Mouse (Mus musculus) left cerebral cortex, postnatal 36 days (tissue): ENCODE data around the gene Trpv6. TPM values are rescaled to one million over a fixed set of nuclear protein-coding genes. Genes with fewer than 3 reads are reported as not detected.

ENCODE experiments used
- DNase-seq, 2 experiments: peaks; one replicate each; pipeline ENCODE4 v3.0.0; 2021 to 2022; ENCODE audit warnings: low spot score in 2 of 2, mixed read lengths in 1 of 2
- intact Hi-C: fragments of 180-260 bp; cut with DNase I; formaldehyde crosslinking; loops from one replicate; pipeline ENCODE4 v1.15.1; 2025
- total RNA-seq, 2 experiments: library from RNA; stranded (reverse); gene quantifications; 2 replicates each; pipeline ENCODE4 v1.2.3; 2021

Trpv6 gene
- 1 to 10 TPM; 1.9 to 3.2 TPM for total RNA-seq

DNA sequence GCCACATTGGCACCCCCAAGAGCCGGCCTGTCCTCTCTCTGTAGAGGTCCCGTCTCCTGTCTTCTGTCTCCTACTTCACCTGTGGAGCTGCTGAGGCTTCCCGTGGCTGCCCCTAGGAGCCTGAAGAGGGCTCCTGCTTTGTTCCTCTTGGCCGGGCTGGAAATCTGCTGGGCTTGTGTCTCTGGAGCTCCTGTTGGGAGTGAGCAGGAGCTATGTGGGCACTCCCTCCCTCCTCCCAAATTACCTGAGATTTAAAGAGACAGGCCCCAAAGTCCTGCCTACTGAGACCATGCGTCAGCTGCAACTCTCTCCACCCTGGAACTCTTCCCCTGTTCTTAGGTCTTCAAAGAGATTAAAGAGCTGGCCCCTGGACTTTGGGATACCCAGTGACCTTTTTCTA, at the start of gene Trpv6:
Trpv6 (minus strand) TSS at position 228 of the 400 bp plus-strand sequence.
- intact Hi-C loops = no loop called here
- no peak for DNase-seq

DNA sequence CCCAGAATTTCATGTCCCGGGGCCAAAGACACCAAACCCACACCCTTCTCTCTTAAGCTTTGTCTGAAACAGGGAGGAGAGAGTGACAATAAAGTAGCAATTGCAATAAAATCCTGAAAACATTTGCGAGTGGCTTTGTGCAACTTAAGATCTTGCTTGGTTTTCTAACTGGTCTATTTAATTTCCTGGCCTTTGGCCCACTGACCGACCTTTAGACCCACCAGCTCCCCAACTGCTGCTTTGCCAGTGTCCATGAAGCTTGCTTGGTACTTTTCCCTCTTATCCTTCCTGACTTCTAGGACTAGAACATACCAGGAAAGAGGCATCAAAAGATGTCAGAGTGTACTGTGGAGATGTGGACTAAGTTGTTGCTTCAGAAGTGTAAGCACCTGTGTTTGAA, 49.4 kb upstream of the Trpv6 start:
- no peak for DNase-seq
- intact Hi-C loops = no loop called here

DNA sequence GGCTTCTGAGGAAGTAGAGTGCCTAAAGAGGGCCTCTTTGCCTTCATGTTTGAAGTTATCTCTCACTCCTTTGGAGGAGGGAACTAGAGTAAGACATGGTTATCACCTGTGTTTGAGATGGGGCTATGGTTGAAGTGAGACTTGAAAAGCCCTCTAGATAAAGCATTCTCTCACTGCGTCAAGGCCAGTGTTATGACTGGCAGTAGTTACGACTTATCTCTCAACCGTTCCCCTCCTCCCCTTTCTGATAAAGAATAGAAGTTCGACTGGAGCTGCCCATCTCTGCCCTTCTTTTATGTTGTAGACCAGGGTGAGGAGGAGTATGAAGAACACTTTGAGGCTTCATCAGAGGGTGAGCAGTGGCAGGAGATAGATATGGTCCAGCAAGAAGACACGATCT, 48.7 kb upstream of the Trpv6 start:
- intact Hi-C loops = no loop called here
- no peak for DNase-seq

DNA sequence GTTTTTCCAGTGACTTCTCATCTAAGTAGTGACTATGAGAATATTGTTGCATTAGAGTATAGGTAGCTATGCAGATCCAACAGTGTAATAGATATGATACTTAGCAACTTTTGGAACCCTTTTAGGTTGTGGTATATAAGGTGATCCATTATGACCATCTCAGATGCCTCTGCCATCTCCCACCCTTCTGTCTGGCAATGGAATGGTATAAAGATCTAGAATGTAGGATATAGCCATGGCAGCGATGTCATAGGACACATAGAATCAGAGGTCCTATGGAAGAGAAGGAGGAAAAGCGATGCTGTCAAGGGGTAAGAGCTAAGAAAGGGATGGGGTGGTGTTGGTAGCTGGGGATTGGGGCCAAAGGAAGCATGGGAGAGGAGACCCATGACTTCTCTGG, 47.9 kb upstream of the Trpv6 start, which contains the start of gene Llcfc1:
Llcfc1 (plus strand) TSS at position 301 of the 400 bp plus-strand sequence.
- no peak for DNase-seq
- intact Hi-C loops = no loop called here

DNA sequence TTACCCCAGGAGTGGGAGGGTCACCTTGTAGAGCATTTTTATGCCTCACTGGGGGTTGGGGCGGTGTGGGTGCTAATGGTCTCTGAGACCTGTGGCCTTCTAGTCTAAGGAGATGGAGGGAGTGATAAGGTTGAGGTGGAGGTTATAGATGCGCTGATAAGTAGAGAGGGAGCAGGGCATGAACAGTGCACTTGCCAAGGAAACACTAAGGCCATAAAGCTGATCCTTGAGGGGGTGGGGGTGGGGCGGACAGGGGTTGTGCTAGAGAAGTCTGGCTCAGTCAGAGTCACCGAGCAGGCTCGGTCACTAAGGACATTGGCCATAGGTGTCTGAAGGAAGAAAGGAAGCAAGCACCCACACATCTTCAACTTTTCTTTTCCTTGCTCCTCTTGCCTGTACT, 45.5 kb upstream of the Trpv6 start:
- intact Hi-C loops = no loop called here

DNA sequence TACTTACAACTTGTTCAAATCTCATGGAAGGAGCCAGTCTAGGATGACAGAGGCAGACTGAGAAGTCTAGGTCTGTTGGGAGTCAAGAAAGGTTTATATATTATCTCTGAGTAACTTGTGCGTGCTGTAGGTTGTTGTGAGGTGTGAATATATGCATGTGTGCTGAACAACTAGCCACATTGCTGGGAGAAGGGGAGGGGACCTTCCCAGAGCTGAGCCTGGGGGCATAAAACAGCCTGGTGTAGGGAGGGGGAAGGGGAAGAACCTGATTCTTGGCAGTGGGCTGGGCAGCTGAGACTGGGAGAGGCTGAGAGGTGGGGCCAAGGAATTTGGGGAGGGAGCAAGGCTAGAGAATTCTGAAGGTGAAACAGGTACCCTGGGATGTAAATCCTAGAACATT, 44.5 kb upstream of the Trpv6 start, which contains the start of gene Trpv5:
Trpv5 (minus strand) TSS at position 101 of the 400 bp plus-strand sequence.
- intact Hi-C loops = no loop called here
- DNase-seq = no peak

More for the DNA sequence above, 45.5 kb upstream of the Trpv6 start:
- DNase-seq = no peak

DNA sequence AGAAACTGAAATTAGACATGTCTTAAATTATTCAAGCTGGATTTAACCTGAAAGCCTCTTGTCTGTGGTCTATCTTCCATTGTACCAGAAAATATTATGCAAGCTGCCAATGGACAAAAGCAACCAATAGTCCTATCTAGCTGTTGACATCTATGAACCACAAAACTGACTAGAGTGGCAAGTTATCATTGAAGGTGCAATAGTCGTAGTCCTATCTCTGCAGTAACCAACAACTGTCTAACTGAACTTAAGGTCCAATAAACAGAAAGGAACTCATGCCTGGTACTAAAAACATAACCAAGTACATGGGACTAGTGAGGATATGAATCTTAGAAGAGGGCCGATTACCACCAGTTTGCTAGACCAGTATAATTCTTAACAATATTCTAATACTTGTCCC, 40.3 kb upstream of the Trpv6 start:
- intact Hi-C loops = no loop called here
- no peak for DNase-seq

DNA sequence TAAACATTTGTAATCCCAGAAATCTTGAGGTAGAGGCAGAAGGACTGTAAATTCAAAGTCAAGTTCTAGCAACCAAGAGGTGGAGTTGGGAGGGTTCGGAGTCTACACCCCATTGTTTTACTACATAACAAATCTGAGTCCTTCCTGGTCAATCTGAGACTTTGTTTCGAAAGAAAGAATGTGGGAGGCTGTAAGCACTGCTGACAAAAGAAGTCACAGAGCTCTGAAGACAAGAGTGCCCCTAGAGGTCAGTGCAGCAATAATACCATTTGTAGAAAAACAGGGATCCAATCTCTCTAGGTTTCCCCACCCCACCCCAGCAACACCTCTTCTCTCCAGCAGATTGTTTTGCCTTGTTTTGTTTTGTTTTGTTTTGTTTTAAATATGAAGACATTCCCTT, 26.1 kb upstream of the Trpv6 start:
- DNase-seq = no peak
- intact Hi-C loops = no loop called here

DNA sequence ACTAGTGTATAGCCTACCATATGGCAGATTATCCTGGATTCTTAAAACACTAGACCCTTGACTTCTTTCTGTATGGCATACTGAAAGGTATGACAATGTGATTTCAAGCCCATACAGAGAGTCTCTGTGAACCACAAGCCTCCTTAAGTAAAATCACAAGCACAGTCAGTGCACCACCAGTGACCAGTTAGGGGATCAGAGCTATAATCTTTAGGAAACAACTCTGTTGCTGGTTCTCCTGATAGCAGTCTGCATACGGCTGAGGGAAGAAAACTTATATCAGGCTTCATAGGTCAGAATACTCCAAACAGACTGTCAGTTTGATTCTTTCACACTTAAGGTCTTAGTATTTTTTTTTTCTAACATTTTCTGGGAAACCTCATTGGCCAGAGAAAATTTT, 22.3 kb upstream of the Trpv6 start:
- intact Hi-C loops = no loop called here
- DNase-seq = no peak

DNA sequence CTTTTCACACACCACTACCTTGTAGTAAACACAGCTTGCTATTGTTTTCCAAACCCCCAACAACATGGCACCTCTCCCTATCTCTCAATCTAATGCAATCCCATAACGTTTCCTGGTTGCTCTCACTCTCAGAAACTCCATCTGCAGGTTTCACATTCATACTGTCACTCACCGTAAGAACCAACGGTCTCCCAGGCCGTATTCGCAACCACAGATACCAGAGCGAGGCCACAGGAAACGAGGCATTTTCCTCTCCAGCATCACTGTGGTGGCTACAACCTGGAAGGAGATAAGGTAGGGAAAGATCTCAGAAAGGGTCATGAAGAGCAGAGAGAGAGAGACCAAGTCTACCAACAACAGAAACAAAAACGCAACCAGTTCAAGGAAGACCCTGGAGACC, 18.4 kb upstream of the Trpv6 start:
- no peak for DNase-seq
- intact Hi-C loops = no loop called here

DNA sequence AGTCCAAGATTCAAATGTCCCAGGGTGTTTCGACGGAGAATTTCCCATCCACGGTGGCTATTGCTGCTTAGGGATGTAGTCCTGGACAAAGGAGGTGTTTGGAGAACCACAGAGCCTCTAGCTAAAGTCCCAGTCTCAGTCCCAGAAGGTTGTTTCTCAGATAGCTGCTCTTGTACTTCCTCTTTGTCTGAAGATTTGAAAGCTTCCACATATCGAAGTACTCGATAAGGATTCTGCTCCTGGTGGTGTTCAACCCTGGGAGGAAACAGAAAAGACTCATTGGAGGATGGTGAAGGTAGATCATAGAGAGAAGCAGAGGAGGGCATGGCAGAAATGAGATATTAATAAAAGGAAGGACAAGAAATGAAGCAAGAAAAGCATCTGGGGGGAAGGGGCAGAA, 17.0 kb upstream of the Trpv6 start:
- DNase-seq = no peak
- intact Hi-C loops = no loop called here

DNA sequence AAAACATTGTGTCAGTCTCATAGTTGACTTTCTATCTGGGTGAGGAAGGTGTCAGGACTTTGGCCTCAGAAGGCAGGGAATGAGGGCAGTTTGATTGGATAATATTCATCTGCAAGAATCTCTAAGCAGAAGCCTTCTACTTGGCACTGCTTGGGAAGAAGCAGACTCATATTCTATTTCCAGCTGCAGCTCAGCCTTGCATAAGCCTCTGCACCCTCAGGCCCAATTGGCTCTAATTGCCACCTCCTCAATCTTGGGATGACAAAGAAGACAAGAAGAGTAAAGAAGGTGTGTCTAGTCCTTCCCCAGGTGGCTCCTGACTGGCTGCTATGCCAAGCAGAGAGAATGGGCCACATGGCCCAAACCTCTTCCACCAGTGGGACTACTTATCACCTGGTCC, 10.5 kb upstream of the Trpv6 start:
- intact Hi-C loops = no loop called here
- no peak for DNase-seq

DNA sequence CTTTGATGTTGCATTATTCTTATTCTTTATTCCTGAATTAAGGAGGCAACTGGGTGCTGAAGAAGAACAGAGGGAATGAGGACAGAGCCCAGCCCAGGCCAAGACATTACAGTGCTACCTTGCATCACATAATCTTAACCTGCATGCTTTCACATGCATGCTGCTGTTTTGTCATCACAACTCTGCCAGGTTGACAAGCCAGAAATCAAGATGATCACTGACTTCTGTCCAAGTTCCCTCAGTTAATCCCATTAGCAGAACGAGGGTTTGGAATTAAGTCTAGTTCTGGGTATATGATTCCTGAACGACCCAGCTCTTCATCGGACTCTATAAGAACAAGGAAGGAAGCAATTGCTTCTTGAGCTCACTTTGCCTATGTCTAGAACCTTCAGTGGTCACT, 10.0 kb upstream of the Trpv6 start:
- DNase-seq = no peak
- intact Hi-C loops = no loop called here

DNA sequence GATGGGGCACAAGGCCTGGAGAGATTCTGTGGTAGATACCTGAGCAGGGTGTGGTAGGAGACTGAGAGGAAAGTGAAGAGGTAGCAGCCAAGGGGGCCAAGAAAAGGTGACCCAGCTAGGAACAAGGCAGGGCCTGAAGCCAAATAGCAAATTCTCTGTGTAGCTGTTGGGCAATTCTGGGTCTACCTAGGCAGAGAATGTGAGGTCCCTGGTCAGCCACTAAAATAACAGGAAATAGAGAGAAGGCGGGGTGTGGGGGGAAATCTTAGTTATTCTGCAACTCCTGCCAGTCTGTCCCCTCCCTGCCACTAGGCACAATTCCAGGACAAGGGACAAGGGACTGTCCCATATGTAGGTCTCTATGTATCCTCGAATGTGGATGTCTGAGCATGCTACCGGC, 7.0 kb upstream of the Trpv6 start:
- no peak for DNase-seq
- intact Hi-C loops = no loop called here

DNA sequence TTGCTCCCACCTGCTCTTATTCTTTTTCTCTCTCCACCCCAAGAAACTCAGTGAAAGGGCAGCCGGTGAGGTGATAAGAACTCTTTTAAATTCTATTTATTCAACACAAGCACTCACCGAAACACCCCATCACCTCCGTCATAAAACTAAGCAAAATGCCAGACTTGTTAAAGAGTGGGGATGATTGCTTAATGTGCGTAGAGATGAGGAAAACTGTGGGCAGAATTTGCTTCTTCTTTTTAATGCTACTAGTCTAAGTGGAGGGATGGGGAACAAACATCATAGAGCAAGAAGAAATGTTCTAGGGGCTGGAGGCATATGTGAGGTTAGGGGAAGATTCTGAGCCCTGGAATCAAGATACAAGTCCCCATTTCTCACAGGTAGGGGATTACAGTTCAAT, 6.6 kb upstream of the Trpv6 start:
- intact Hi-C loops = no loop called here

DNA sequence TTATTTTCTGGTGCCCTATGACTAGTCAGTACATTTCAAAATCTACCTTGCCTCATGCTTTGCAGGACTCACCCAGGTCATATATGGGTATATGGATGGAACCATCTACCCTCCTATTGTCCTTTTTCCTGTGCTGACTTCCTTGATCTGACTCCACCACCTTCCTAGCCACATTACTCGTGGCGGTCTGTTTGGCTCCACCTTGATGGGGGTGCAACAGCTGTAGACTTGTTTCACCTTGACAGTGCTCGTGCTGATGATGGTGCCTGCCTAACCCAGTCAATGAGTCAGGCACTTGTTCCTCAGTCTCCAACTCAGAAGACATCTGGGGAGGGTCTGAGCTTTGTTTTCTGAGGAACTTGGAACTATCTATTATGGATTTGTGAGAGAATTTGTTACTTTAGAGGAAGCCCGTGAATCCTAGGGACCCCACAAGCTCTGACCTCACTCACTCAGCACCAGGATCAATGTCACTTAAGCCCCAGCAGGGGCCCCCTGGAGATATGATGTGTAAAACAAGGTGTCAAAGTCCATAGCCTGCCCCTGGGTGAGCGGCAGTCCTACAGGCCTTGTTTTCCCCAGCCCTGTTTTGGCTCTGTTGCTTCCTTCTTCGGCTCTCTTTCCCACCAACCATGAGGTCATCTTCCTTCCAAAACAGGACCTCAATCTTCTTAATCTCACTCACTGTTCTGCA, 5.1 kb upstream of the Trpv6 start:
- intact Hi-C loops = no loop called here
- no peak for DNase-seq

More for the DNA sequence above, 6.6 kb upstream of the Trpv6 start:
- no peak for DNase-seq

DNA sequence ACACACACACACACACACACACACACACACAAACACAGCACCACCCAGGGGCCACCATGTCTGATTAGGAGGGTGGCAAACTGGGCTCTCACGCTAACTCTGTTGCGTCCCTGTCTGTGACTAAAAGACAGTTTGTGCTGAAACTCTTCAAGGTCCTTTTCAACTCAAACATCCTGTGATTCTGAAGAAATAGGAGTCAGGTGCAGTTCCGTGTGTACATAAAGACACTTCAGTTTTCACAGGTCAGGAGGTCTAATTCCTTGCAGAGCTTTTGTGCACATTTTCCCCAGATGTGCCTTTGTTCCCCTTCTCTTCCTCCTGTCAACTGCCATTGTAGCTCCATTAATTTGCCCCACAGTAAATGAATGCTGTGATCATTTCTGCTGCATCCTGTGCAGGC, 4.2 kb upstream of the Trpv6 start:
- DNase-seq = no peak
- intact Hi-C loops = no loop called here

DNA sequence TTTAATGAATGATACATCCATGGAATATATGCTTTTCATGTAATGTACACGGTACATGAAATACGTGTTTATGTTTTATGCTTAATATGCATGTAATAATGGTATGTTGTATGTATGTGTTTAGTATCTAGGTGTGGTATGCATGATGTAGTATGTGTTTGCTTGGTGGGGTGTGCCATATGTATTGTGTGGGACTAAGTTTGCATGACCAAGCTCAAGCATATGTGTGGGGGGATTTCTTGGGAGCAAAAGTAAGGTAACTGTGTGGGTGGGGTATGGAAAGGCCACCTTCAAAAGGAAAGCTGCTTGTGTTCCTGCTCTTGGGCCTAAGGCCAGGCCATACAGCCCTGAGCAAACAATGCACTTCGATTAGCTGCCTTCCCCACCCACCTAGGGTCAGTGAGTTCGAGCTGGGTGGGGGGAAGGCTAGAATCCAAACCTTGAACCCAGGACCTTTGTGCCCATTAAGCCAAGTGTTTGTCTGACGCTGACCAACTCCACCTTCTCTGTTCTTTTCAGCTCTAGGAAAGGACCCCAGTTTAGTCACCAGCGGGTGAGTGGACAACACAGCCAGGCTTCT, 1.8 kb upstream of the Trpv6 start:
- intact Hi-C loops = no loop called here
- no peak for DNase-seq

DNA sequence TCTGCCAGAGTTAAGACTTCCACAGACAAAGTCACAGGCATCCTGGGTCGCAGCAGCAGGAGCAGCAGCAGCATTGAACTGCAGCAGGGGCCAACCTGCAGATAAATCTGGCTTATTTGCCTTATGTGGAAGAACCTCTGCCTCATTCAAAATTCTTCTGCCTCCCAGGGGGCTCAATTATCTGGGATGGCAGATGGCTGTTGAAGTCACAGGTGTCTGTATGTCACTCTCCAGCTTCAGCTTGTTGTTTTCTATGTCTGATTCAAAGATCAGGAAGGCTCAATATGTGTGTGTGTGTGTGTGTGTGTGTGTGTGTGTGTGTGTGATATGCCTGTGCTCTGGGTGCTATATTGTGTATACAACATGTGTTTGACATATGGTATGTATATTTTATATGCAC, 1.2 kb upstream of the Trpv6 start:
- intact Hi-C loops = no loop called here

DNA sequence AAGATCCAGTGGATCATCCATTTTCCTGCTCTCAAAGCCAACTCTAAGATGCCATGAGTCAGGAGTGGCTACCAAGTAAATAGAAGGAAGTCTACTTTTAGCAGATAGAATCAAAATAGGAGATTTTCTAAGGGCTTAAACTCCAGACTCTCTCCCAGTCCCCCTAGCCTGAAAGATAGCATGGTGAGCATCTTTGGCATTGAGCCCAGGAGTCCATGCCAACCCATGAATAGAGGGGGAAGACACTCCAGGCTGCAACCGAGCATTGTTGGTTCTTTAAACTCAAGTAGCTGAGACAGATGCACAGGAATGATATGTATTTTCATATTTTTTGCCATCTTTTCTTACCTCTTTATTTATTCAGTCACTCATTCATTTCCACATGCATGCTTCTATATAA, 994 bp downstream of the Trpv6 start:
- intact Hi-C loops = no loop called here
- DNase-seq = no peak

More for the DNA sequence above, 1.2 kb upstream of the Trpv6 start:
- DNase-seq = no peak

DNA sequence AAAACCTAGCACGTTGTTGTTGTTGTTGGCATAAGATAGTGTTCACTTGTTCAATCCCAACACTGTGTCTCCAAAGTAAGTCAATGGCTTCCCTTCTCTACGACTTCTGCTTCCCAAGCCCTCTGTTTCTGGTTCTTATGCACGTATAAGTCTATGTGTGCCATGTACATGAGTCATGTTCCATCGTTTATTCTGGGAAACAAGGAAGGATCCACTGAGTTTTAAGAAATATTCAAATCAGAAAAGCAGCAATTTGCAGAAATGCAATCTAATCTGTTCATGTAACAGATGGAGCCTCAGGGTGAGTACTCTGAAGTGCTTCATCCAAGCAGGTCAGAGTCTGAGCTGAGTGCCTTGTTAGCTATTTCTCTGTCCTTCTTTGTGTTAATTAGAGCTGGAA, 4.7 kb downstream of the Trpv6 start:
- no peak for DNase-seq
- intact Hi-C loops = no loop called here

DNA sequence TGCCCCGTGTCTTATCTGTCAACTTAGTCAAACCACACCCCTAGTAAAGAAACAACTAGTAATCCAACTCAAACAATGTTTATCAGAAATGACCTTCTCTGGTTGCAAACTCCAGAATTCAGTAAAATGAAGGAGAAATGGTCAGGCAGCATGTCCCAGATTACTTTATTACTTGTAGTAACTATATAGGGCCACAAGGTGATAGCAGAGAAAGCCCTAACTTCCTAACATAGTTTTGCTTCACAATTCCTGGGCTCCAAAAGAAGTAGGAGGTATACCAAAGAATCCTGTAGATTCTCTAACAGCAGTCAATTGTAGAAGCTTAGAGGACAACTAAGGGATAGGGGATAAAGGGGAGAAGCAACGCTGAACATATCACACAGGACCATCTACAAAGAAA, 5.4 kb downstream of the Trpv6 start:
- intact Hi-C loops = no loop called here
- no peak for DNase-seq
